Mouse (Mus musculus) layer of hippocampus, postnatal 25 days (tissue): Measurements from ENCODE around the gene Tk2. TPM values are rescaled to one million over a fixed set of nuclear protein-coding genes. Genes with fewer than 3 reads are reported as not detected.

Experiments
- DNase-seq, 2 experiments: peaks; one replicate each; pipeline ENCODE4 v3.0.0; 2022; ENCODE audit warnings: mixed read lengths in 2 of 2, low spot score in 1 of 2; ENCODE audit errors: extremely low spot score in 1 of 2
- total RNA-seq, 2 experiments: library from RNA; stranded (reverse); gene quantifications; 2 replicates each; pipeline ENCODE4 v1.2.3; 2021

The Tk2 gene
- total RNA-seq, 2 experiments from 2014 or later = 36.4 to 37.7 TPM

GRCm38 (mm10) chr8:104227048-104227447 lies 21.3 kb downstream of the Tk2 start:
- no peak for DNase-seq

DNA sequence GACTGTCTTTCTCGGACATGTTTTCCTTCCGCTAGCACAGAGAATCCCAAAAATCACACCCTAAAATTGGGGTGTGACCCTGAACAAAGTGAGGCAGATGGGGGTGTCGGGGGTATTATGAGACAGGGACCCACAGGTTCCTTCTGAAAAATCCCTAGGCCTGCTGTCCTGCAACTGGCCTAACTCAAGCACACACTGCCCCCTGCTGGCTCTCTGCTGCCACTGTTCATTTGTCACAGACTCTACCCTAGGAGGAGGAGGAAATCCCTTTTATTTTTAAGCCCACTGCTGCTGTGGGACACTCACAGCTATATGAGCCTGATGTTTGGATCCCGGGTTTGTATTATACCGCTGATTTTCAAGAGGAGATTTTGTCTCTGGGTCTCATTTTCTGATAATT lies 28.6 kb downstream of the Tk2 start:
- DNase-seq = peak; percentile 76 to 89

- DNase-seq = peak; percentile 32 to 59
Measured at GRCm38 (mm10) chr8:104219079-104219478, 29.3 kb downstream of the Tk2 start.

DNA sequence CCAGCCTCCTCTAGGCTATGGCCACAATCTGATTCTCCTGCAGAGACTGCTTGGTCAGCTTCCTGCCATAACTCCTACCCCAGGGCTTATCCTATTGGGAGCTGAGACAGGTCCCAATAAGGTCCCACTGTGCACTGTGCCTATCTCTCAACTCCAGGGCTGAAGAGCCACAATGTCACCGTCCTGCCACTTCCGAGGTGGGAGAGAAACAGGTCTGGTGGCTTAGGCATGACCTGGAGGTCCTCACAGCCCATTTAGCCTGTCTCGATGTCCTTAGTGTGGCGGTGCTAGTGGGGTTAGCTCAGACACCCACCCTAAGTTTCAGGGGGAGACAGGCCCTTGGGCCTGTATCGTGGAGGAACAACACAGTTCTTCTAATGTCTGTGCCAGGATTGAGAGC lies 30.8 kb downstream of the Tk2 start:
- DNase-seq = no peak

DNA sequence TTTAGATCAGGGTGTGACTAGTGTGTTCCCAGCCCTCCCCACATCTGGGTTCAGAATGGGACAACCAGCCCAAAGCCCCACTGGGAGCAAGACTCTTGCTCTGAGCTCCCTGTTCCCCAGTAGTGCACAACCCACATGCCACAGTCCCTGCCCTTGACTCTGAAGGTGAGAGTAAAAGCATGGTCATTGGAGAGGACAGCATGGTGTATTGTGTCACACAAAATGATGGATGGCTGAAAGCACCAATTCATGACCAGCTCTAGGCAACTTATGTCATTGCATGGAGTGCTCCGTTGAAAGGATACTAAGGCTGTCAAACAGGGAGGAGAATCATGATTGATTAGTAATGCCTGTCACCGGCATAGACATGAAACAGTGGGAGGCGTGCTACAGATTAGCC lies 43.1 kb downstream of the Tk2 start:
- no peak for DNase-seq

GRCm38 (mm10) chr8:104202320-104202719 lies 46.0 kb downstream of the Tk2 start:
- no peak for DNase-seq

- DNase-seq = no peak
Measured at GRCm38 (mm10) chr8:104201622-104202021, 46.7 kb downstream of the Tk2 start.

GRCm38 (mm10) chr8:104199802-104200201 lies 48.6 kb downstream of the Tk2 start:
- no peak for DNase-seq

- no peak for DNase-seq
Measured at GRCm38 (mm10) chr8:104191496-104191895, 56.9 kb downstream of the Tk2 start.

DNA sequence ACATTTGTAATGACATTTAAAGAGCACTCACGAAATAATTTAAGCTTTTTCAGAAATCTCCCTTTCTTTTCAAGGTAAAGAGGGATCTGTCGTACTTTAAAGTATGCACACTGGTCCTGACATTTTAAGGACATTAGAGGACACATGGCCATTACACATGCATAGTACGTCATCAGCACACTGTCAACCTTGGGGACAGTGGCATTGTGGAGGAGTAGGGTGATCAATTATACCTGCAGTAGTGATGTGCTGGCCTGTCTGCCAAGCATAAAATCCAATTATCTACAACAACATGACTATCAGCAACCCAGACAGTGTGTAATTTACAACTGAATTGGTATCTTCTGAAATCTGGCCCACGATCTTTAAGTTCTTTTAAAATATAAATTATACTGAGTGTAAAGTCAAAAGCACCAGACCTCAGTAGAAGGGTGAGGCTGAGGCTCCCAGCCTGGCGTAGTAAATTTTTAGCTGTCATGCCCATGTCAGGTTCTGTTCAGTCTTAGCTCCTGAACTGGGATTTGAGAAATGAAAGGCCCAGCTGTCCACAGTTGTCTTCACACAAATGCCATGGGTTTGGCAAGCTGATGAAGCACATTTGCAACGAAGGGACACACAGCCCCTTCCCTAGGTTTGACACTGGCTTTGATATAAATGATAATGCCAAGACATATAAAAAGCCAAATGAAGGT lies 57.4 kb downstream of the Tk2 start:
- no peak for DNase-seq

DNA sequence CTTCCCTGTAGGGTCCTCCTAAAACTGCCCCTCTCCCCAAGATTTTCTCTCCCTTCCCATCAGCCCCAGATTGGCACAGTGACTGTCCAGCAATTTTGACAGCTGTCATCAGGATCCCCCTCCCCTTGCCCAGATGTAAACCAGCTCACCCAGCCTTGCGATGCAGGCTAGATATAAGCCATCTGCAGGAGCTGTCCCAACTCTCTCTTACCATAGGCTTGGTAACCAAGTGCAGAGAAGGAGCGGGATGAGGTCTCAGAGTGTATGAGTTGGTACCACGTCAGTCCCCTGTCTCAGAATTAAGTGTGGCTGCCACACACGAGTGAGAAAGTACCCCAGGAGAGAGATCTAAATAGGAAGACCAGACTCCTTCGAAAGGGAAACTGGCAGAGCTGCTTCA lies 59.9 kb downstream of the Tk2 start:
- DNase-seq = no peak

DNA sequence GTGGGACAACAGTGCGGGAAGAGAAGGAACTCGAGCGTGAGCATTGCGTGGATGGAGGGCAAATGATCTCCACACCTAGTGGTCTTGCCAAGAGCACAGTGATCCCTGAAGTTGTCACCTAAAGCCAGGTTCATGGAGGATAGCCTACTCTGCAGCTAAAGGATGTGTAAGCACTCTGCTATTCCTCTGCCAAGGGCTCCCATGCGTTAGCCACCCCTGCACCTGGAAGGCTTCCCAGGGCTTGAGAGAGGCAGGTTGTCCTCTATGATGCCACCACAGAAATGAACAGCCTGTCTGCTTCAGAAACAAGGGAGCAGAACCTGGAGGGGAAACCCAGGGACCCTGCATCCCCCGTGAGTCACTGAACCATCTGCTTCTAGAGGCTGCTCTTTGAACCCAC lies 60.7 kb downstream of the Tk2 start:
- DNase-seq = no peak

DNA sequence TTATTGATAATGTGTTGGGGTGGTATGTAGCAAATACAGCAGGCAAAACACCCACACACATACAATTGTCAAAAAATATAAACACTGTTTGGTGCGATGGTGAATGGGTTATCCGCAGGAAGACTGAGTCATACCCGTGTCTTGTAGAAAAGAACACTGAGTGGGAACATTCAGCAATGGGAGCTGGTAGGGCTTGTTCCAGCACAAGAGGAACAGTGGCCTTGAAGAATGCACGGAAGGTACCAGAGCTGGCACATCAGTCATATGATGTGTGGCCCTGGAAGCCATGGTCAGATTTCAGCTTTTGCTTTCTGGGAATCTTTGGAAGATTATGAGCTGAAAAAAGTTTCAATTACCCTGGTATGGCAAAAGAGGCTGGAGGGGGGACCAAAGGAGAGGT lies 61.5 kb downstream of the Tk2 start:
- DNase-seq = no peak

DNA sequence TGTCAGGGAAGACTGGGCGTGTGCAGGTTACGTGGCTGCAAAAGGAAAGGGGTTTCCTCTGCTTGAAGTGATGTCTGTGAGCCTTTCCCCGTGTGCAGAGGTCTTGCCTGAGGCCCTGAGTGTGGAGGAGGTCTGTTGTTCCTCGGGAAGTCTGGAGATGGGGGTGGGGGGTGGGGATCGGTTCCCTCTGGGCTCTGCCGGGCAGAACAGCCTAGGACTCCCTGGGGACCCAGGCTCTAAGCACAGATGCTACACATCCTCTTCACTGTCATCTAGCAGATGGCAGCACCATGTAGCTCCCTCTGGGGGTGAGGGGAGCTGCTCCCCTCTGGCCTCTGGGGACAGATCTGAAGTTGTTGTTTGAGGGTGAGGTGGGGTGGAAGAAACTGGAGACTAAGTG lies 63.5 kb downstream of the Tk2 start:
- DNase-seq = no peak

DNA sequence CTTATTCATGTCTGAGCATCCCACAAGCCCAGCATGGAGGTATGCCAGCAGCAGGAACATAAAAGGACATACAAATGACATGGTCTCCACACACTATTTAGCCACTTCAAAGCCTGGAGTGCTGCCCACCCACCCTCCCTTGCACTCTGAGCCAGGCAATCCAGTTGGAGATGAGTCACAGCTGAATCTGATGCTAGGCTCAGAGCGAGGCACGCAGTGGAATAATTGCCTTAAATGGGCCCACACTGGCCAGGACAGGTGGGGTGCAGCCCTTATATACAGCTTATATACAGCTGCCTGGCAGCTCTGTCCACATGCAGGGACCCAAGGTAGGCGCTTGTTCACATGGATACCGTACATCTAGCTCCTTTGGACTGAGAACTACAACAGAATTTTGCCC lies 71.3 kb downstream of the Tk2 start:
- DNase-seq = no peak

Other genes starting within 250 kb of the Tk2 start
- gene Cdh5, start 146.9 kb downstream of the Tk2 start, total RNA-seq = 10 to 100 TPM in 1 of 2 experiments, 1 to 10 TPM in 1; 8.5 to 10.3 TPM
- gene Bean1, start 78.1 kb downstream of the Tk2 start, total RNA-seq = 1 to 10 TPM; 5.8 to 5.9 TPM
- 1 to 10 TPM; 6.3 to 9.9 TPM for gene Cklf, start 2.3 kb upstream of the Tk2 start, total RNA-seq
- not detected for gene Cmtm2a, start 44.6 kb upstream of the Tk2 start, total RNA-seq
- gene Gm45711, start 61.5 kb upstream of the Tk2 start, total RNA-seq = not detected
- gene Cmtm1, start 61.6 kb upstream of the Tk2 start, total RNA-seq = not detected
- not detected for gene Gm11020, start 73.0 kb upstream of the Tk2 start, total RNA-seq
- not detected for gene Cmtm2b, start 73.7 kb upstream of the Tk2 start, total RNA-seq
- gene Cmtm3, start 90.9 kb upstream of the Tk2 start, total RNA-seq = 10 to 100 TPM; 12.4 to 16.5 TPM
- 10 to 100 TPM; 53.2 to 56.9 TPM for gene Cmtm4, start 147.2 kb upstream of the Tk2 start, total RNA-seq
- 100 to 1,000 TPM; 234 to 270 TPM for gene Dync1li2, start 194.5 kb upstream of the Tk2 start, total RNA-seq